Mouse (Mus musculus) liver, embryonic 12.5 days (tissue): Measurements from ENCODE around the gene Arhgef10l. TPM values are rescaled to one million over a fixed set of nuclear protein-coding genes. Genes with fewer than 3 reads are reported as not detected.

ENCODE experiments used
- ATAC-seq: fragments of 200-750 bp; cut with Nextera tagmentation; 2 replicates; pipeline ENCODE4 v1.8.0; 2017; ENCODE audit warnings: moderate number of reproducible peaks, mild to moderate bottlenecking, moderate library complexity
- H3K27ac ChIP-seq: fragments of 300-500 bp; sonication (generic); 2 replicates; pipeline ENCODE4 v1.5.1; 2016; ENCODE audit warnings: mild to moderate bottlenecking
- H3K27me3 ChIP-seq: fragments of 300-500 bp; sonication (generic); replicated peaks from 2 replicates; pipeline ENCODE4 v1.6.1; 2016; ENCODE audit warnings: mild to moderate bottlenecking, moderate library complexity
- H3K36me3 ChIP-seq: fragments of 300-500 bp; sonication (generic); 2 replicates; pipeline ENCODE4 v1.6.1; 2016; ENCODE audit warnings: mild to moderate bottlenecking, moderate library complexity
- H3K4me1 ChIP-seq: fragments of 300-500 bp; sonication (generic); 2 replicates; pipeline ENCODE4 v1.6.1; 2016
- H3K4me2 ChIP-seq: fragments of 300-500 bp; sonication (generic); 2 replicates; pipeline ENCODE4 v1.6.1; 2016; ENCODE audit warnings: mild to moderate bottlenecking, moderate library complexity
- H3K4me3 ChIP-seq: fragments of 300-500 bp; sonication (generic); 2 replicates; pipeline ENCODE4 v1.5.1; 2016; ENCODE audit warnings: mild to moderate bottlenecking, moderate library complexity
- H3K9ac ChIP-seq: fragments of 300-500 bp; sonication (generic); 2 replicates; pipeline ENCODE4 v1.6.1; 2016; ENCODE audit warnings: mild to moderate bottlenecking, moderate library complexity
- H3K9me3 ChIP-seq: fragments of 300-500 bp; sonication (generic); replicated peaks from 2 replicates; pipeline ENCODE4 v1.6.1; 2016; ENCODE audit warnings: mild to moderate bottlenecking, moderate library complexity
- WGBS: fragments of 180-500 bp; shearing (Covaris S2); methylation state at CpG from one replicate; pipeline ENCODE4 v1.1.7; 2016; ENCODE audit not compliant: insufficient replicate concordance; 5-methylcytosine and 5-hydroxymethylcytosine counted together
- polyA plus RNA-seq: library from polyadenylated mRNA; unstranded; fragments of >200 nt; fragmentation: Nextera tagmentation; extraction: Ambion mirVana; gene quantifications from 2 replicates; pipeline ENCODE4 v1.2.1, GENCODE M21; 2016

The Arhgef10l gene
- polyA plus RNA-seq, 1 experiment from 2014 or later: 3.5 TPM

GRCm38 (mm10) chr4:140624087-140624467 is 41.7 kb downstream of the Arhgef10l start:
- no peaks in the 10 kb centered on the region for H3K9me3 ChIP-seq
- H3K9ac ChIP-seq: no peak overlapping the region
- H3K27ac ChIP-seq: peak overlapping the region; percentile 71
- no peak for ATAC-seq
- peak overlapping the region; percentile 33 for H3K4me2 ChIP-seq
- H3K4me1 ChIP-seq: peaks cover 37% of the 10 kb centered on the region
- H3K27me3 ChIP-seq: no peaks in the 10 kb centered on the region
- H3K36me3 ChIP-seq: no peaks in the 10 kb centered on the region
- no peak overlapping the region for H3K4me3 ChIP-seq
- WGBS: 30% methylated on average over 10 of the region's 10 CpGs

DNA sequence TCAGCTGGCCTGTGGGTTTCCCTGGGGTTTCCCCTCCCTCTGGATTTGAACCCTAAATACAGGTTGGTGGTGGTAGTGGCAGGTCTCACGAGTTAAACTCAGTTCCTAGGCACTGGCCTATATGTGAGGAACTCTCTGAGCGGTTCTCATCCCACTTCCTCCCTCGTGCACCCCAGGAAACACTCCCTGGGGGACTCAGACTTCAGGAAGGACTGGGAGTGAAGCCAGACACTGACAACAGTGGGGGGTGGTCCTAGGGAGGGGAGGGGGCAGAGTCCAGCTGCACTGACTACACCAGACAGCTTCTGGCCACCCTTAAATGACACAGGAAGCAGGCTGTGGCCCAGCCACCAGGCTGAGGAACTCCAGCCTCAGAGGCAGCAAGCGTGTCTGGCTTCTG is 43.0 kb downstream of the Arhgef10l start:
- 28% methylated on average over 4 of the region's 4 CpGs for WGBS
- Histone ChIP-seq H3K27ac (peak overlapping the region; percentile 40; the same call in 1 of the 2 replicates), H3K27me3 (no peaks in the 10 kb centered on the region), H3K4me2 (no peak overlapping the region), H3K9me3 (no peaks in the 10 kb centered on the region), H3K36me3 (no peaks in the 10 kb centered on the region), H3K4me3 (no peak overlapping the region), H3K9ac (no peak overlapping the region), H3K4me1 (peaks cover 37% of the 10 kb centered on the region)
- ATAC-seq: no peak

DNA sequence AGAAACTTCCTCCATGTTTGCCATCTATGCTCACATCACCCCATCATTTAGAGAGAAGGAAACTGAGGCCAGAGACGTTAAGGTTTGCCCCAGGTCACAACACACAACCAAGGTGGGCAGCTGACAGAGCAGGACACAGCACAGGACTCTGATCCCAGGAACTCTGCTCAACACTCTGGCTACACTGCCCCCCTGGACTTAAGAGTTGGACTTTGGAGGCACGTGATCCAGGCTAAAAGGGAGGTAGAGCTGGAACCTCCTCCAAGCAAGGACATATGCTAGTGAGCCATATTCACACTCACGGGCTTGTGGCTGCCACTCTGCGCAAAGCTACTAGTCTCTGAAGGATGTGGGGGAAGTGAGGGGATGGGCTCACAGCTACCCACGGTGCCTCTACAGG is 45.3 kb downstream of the Arhgef10l start:
- Histone ChIP-seq H3K27ac (no peak overlapping the region; the same call in 1 of the 2 replicates), H3K4me3 (no peak overlapping the region), H3K9ac (no peak overlapping the region), H3K27me3 (no peaks in the 10 kb centered on the region), H3K4me2 (no peak overlapping the region), H3K4me1 (peaks cover 43% of the 10 kb centered on the region), H3K36me3 (no peaks in the 10 kb centered on the region), H3K9me3 (no peaks in the 10 kb centered on the region)
- ATAC-seq: no peak
- WGBS: 55% methylated on average over 5 of the region's 5 CpGs

GRCm38 (mm10) chr4:140617391-140618385 is 48.1 kb downstream of the Arhgef10l start:
- 0 out of 2 replicates have a peak, but pooled peaks have one; percentile 25 for ATAC-seq
- no peaks in the 10 kb centered on the region for H3K27me3 ChIP-seq
- 64% methylated on average over 16 of the region's 16 CpGs for WGBS
- peaks cover 22% of the 10 kb centered on the region for H3K4me1 ChIP-seq
- no peak overlapping the region for H3K27ac ChIP-seq
- H3K9me3 ChIP-seq: no peaks in the 10 kb centered on the region
- no peak overlapping the region for H3K4me2 ChIP-seq
- H3K4me3 ChIP-seq: no peak overlapping the region
- no peak overlapping the region for H3K9ac ChIP-seq
- no peaks in the 10 kb centered on the region for H3K36me3 ChIP-seq

DNA sequence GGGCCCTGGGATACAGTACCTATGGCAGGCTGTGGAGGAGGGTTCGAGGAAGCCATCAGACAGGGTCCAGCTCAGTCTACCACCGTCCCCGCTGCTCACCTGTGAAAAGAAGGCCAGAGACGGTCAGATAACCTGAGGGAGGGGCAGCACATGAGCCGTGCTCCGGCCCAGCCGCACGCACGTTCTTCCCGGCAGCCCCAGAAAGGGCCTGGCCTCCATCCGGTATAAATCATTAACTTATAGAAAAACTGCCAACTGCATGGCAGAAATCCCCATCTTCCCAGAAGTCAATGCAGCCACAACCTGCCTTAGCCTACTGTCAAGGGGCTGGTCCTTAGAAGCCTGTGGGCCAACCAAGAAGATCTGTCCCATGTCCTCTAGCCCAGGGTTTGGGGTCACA is 48.9 kb downstream of the Arhgef10l start:
- H3K9ac ChIP-seq: no peak overlapping the region
- H3K9me3 ChIP-seq: no peaks in the 10 kb centered on the region
- no peaks in the 10 kb centered on the region for H3K36me3 ChIP-seq
- no peak overlapping the region for H3K27ac ChIP-seq
- H3K4me2 ChIP-seq: no peak overlapping the region
- H3K4me3 ChIP-seq: no peak overlapping the region
- peaks cover 19% of the 10 kb centered on the region for H3K4me1 ChIP-seq
- whole genome bisulfite sequencing: 82% methylated on average over 11 of the region's 11 CpGs
- peak; percentile 25; the same call in 1 of the 2 replicates for ATAC-seq
- no peaks in the 10 kb centered on the region for H3K27me3 ChIP-seq

DNA sequence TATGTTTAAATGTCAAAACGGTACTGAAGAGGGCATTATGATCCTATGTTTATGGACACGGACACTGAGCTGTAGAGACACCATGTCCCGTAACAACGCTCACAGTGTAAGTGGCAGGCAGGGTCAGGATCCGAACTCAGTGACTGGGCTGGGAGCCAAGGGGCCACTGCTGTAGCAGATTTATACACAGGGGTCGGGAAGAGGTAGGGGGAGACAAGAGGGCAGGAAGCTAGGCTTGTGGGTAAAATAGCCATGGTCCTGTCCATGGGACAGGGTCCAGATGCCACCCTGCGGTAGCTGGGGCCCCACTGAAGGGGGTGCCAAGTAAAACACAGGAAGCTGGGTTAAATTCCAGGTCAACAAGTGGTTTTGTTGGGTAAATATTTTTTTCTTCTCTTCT is 49.6 kb downstream of the Arhgef10l start:
- ATAC-seq: no peak
- H3K9me3 ChIP-seq: no peaks in the 10 kb centered on the region
- H3K4me1 ChIP-seq: peaks cover 21% of the 10 kb centered on the region
- no peak overlapping the region for H3K4me2 ChIP-seq
- H3K27me3 ChIP-seq: no peaks in the 10 kb centered on the region
- H3K27ac ChIP-seq: no peak overlapping the region
- H3K4me3 ChIP-seq: no peak overlapping the region
- no peak overlapping the region for H3K9ac ChIP-seq
- H3K36me3 ChIP-seq: no peaks in the 10 kb centered on the region
- 54% methylated on average over 7 of the region's 7 CpGs for WGBS

GRCm38 (mm10) chr4:140615771-140616170 is 50.0 kb downstream of the Arhgef10l start:
- Histone ChIP-seq H3K4me1 (peaks cover 21% of the 10 kb centered on the region), H3K27me3 (no peaks in the 10 kb centered on the region), H3K4me3 (no peak overlapping the region), H3K27ac (no peak overlapping the region), H3K4me2 (no peak overlapping the region), H3K36me3 (no peaks in the 10 kb centered on the region), H3K9ac (no peak overlapping the region), H3K9me3 (no peaks in the 10 kb centered on the region)
- WGBS: 49% methylated on average over 7 of the region's 7 CpGs
- no peak for ATAC-seq

GRCm38 (mm10) chr4:140614553-140614952 is 51.3 kb downstream of the Arhgef10l start:
- WGBS: 79% methylated on average over 5 of the region's 5 CpGs
- H3K4me2 ChIP-seq: no peak overlapping the region
- H3K27me3 ChIP-seq: no peaks in the 10 kb centered on the region
- H3K4me1 ChIP-seq: peaks cover 15% of the 10 kb centered on the region
- no peak overlapping the region for H3K4me3 ChIP-seq
- no peak overlapping the region for H3K27ac ChIP-seq
- ATAC-seq: no peak
- H3K36me3 ChIP-seq: no peaks in the 10 kb centered on the region
- no peaks in the 10 kb centered on the region for H3K9me3 ChIP-seq
- H3K9ac ChIP-seq: no peak overlapping the region

GRCm38 (mm10) chr4:140614145-140614544 is 51.7 kb downstream of the Arhgef10l start:
- 73% methylated on average over 6 of the region's 6 CpGs for WGBS
- no peaks in the 10 kb centered on the region for H3K9me3 ChIP-seq
- no peak for ATAC-seq
- H3K4me2 ChIP-seq: no peak overlapping the region
- H3K4me1 ChIP-seq: peaks cover 15% of the 10 kb centered on the region
- no peaks in the 10 kb centered on the region for H3K27me3 ChIP-seq
- H3K4me3 ChIP-seq: no peak overlapping the region
- no peak overlapping the region for H3K27ac ChIP-seq
- H3K36me3 ChIP-seq: no peaks in the 10 kb centered on the region
- no peak overlapping the region for H3K9ac ChIP-seq

- Histone ChIP-seq H3K9me3 (no peaks in the 10 kb centered on the region), H3K4me1 (peaks cover 14% of the 10 kb centered on the region), H3K36me3 (no peaks in the 10 kb centered on the region; the same call in 1 of the 2 replicates), H3K27me3 (no peaks in the 10 kb centered on the region), H3K27ac (peak overlapping the region; percentile 48), H3K4me3 (no peak overlapping the region), H3K4me2 (no peak overlapping the region), H3K9ac (no peak overlapping the region)
- ATAC-seq: peak; percentile 14; the same call in 1 of the 2 replicates
- 44% methylated on average over 12 of the region's 12 CpGs for WGBS
These were observed 54.8 kb downstream of the Arhgef10l start for GRCm38 (mm10) chr4:140610841-140611609.

DNA sequence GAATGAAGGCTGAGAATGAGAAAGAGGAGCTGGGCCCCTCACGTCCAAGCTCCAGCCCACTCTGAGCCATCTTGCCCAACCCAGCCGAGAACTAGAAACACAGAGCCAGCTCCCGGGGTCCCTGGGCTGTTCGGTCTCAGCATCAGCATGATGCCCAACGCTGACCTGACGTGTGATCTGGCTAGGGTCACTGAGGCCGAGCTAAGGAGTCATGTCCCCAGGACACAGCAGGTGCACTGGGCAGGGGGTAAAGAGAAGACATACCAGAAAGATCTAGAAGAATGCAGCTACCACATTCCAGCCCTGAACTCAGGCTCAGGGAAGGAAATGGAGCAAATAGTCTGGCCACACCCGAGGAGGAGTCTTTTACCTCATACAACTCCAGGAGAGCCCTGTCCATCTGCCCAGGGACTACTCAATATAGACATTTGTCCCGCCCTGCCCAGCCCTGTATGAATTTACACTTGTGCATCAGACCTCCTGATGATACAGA is 57.5 kb downstream of the Arhgef10l start:
- no peak for ATAC-seq
- Histone ChIP-seq H3K27me3 (no peaks in the 10 kb centered on the region), H3K4me3 (no peak overlapping the region), H3K4me2 (no peak overlapping the region), H3K4me1 (peaks cover 5% of the 10 kb centered on the region; the same call in 1 of the 2 replicates), H3K36me3 (no peaks in the 10 kb centered on the region; the same call in 1 of the 2 replicates), H3K27ac (no peak overlapping the region), H3K9ac (no peak overlapping the region), H3K9me3 (no peaks in the 10 kb centered on the region)
- WGBS: 73% methylated on average over 9 of the region's 9 CpGs

GRCm38 (mm10) chr4:140606779-140607178 is 59.0 kb downstream of the Arhgef10l start:
- no peak overlapping the region for H3K9ac ChIP-seq
- H3K4me2 ChIP-seq: no peak overlapping the region
- H3K27me3 ChIP-seq: no peaks in the 10 kb centered on the region
- no peaks in the 10 kb centered on the region; the same call in 1 of the 2 replicates for H3K36me3 ChIP-seq
- ATAC-seq: no peak
- H3K9me3 ChIP-seq: no peaks in the 10 kb centered on the region
- H3K4me1 ChIP-seq: peaks cover 5% of the 10 kb centered on the region; the same call in 1 of the 2 replicates
- H3K4me3 ChIP-seq: no peak overlapping the region
- 62% methylated on average over 7 of the region's 7 CpGs for WGBS
- no peak overlapping the region for H3K27ac ChIP-seq
